Comparison of ENCODE assay signal across 13 mouse cellular contexts in the genomic region with DNA sequence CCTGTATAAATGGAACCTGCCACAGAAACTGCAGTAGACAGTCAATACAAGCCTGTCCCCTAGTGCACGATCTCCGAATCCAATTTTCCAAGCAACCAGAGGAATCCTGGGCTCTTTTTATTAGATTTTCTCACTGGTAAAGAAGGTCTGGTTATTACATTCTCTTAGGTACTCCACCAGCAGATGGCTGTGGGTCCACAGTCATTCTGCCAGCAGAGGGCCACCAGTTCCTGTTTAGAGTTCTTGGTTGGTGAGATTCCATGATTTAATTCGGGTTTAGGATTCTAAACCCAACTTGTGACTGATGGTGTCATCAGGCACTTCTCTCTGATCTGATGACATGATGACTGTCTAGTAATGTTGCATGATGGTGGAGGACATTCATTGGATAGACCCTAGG.
"Had no signal": no experiment of that assay in that cellular context is flagged by ENCODE, and none has a peak within 500 bp of the region (broad histone marks: within the 10 kb centered on the region; RNA-seq: fewer than 3 reads in every experiment).

No protein-coding gene starts in this region.

- H3K4me2 ChIP-seq: liver, embryonic 12.5 days; lung, embryonic 14.5 days; midbrain, embryonic 15.5 days; neural tube, embryonic 13.5 days had no signal

- H3K9ac ChIP-seq: liver, embryonic 12.5 days; lung, embryonic 14.5 days; midbrain, embryonic 15.5 days; neural tube, embryonic 13.5 days had no signal

- H3K27ac ChIP-seq: limb, embryonic 10.5 days; liver, embryonic 12.5 days; midbrain, embryonic 15.5 days; neural tube, embryonic 13.5 days had no signal

- DNase-seq: kidney, adult 18-20 months; kidney, postnatal 25 days; layer of hippocampus, adult 9-11 months; lung, embryonic 14.5 days; lung, postnatal 14 days; retina, postnatal 1 day; right cerebral cortex, postnatal 4 days; spleen, adult 18-20 months; thymus, postnatal 4 days had no signal

- H3K4me3 ChIP-seq: limb, embryonic 10.5 days; liver, embryonic 12.5 days; midbrain, embryonic 15.5 days; neural tube, embryonic 13.5 days had no signal

- ATAC-seq: liver, embryonic 12.5 days; midbrain, embryonic 15.5 days had no signal

- H3K4me1 ChIP-seq: limb, embryonic 10.5 days; liver, embryonic 12.5 days; midbrain, embryonic 15.5 days; neural tube, embryonic 13.5 days had no signal

- H3K27me3 ChIP-seq: liver, embryonic 12.5 days; midbrain, embryonic 15.5 days; neural tube, embryonic 13.5 days had no signal

- H3K36me3 ChIP-seq: limb, embryonic 10.5 days; liver, embryonic 12.5 days; midbrain, embryonic 15.5 days; neural tube, embryonic 13.5 days had no signal

- H3K9me3 ChIP-seq: limb, embryonic 10.5 days; liver, embryonic 12.5 days; midbrain, embryonic 15.5 days; neural tube, embryonic 13.5 days had no signal
